Mouse (Mus musculus): ENCODE data around the gene Rnf227.

- TF ChIP-seq CTCF (IDR thresholded peaks at IDR 0.05; ENCODE audit: insufficient read depth, low read depth, low read length) (no peak), POLR2A (IDR thresholded peaks at IDR 0.05; ENCODE audit: insufficient read depth, low read depth, low read length) (no peak)
Observed at GRCm38 (mm10) chr11:69362479-69362878, 22.2 kb downstream of the Rnf227 start.

All from olfactory bulb, adult 2 months (tissue).